Mouse (Mus musculus): ENCODE data around the gene Gm17660.
"Not testable (repeated sequence)": the region's sequence is repeated elsewhere in the genome, so short reads cannot be mapped to it uniquely, and the experiment has no call there.

The Gm17660 gene

DNA sequence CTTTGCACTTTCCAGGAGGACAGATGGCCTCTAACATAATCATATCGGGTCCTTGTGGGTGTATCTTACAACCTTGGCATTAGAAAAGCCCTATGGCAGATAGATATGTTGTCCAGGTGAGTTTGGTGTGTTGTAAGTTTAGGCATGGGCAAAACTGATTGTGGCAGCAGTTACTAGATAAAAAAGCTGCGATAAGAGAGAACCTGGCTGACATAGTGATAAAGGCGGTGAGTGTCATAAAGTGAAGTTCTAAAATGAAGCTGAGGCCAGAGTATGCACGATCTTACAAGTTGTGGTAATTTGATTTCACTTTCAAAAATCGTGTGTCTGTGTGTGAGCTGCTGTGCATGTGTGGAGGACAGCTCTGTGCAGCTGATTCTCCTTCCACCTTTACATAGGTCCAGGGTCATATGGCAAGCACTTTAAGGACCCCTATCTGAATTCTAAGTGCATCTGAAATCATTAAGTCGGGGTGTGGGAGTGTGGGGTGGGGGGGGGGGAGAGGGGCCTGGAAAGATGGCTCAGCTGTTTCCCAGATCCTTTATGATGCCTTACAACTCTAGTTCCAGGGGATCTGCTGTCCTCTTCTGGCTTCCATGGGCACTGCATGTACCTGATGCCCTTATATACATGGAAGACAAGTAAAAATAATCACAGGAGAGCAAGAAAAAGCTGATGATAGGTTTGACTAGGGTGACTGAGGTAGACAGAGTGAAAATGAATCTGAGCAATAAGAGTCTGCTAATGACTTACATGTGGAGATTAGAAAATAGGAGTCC lies 38.1 kb downstream of the Gm17660 start:
- no peak for DNase-seq (ENCODE audit: low spot score)

DNA sequence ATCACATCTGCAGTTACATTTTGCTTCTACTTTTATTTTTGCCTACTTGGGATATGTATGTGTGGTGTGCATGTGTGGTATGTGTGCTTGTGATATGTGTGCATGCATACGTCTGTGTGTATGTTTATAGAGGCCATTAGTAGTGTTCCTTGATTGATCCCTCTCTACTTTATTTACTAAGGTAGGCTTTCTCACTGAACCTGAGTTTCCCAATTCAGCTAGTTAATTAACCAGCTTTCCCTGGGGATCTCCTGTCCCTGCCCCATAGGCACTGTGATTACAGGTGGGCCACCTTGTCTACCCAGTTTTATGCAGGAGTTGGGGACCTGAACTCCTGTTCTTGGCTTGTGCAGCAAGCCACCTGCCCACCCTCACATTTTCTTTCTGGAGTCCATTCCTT lies 40.7 kb downstream of the Gm17660 start:
- DNase-seq (ENCODE audit: low spot score): no peak

DNA sequence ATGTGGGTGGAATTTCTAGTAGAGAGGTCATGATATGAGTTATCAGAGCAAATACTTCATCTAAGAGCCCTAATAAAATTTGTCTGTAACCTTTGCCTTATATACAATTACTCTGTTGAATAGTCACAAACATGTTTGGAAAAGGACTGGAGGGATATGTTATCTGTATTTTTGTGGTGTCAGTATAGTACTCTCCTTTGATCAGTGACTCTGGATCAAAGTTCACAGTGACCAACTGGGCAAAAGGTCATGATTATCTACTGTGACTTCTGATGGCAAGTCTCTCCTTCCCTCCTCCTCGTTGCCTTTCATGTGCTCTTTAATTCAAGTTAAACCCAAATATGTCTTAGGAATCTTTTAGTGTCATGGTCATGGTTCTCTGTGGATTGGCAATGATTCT lies 41.6 kb downstream of the Gm17660 start:
- DNase-seq (ENCODE audit: low spot score): no peak

DNA sequence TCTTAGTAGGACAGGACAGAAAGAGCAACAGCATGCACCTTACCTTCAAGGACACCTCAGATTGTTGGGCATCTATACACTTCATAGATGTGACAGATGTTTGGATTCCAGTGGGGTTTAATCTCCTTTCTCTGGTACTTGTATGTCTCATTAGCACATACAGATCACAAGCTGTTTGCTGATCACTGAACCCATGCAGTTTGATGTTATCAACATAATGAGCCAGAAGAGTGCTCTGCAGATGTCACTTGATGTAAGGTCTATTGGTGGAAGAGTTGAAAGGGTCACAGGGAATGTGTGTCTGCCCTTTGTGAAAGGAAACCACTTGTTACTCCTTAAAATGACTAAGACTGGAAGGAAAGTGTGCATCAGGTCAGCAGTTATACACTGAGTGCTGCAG lies 42.3 kb downstream of the Gm17660 start:
- DNase-seq (ENCODE audit: low spot score): no peak

- DNase-seq (ENCODE audit: low spot score): no peak
Measured at GRCm38 (mm10) chr5:104032434-104033097, 44.8 kb downstream of the Gm17660 start.

GRCm38 (mm10) chr5:104025245-104025854 lies 52.1 kb downstream of the Gm17660 start:
- DNase-seq (ENCODE audit: low spot score): no peak

DNA sequence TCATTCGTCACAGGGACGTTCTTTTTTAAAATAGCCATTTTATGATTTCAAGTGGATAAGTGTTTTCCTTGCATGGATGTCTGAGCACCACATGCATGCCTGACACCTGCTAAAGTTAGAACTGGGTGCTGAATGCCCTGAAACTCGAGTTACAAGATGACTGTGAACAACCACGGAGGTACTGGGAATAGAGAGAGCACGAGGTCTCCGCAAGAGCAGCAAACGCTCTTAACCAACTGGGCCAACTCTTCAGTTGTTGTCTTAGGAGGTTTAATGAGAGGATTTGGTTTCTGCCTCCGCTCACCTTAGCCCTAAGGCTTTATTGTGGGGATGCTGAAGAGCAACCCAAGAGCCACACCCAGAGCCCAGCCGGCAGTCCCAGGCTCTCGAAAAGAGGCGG lies 52.6 kb downstream of the Gm17660 start:
- DNase-seq (ENCODE audit: low spot score): no peak

- not testable (repeated sequence) for DNase-seq (ENCODE audit: low spot score)
Measured at GRCm38 (mm10) chr5:104024193-104024592, 53.2 kb downstream of the Gm17660 start.

GRCm38 (mm10) chr5:104023289-104024020 lies 54.0 kb downstream of the Gm17660 start:
- no peak for DNase-seq (ENCODE audit: low spot score)

DNA sequence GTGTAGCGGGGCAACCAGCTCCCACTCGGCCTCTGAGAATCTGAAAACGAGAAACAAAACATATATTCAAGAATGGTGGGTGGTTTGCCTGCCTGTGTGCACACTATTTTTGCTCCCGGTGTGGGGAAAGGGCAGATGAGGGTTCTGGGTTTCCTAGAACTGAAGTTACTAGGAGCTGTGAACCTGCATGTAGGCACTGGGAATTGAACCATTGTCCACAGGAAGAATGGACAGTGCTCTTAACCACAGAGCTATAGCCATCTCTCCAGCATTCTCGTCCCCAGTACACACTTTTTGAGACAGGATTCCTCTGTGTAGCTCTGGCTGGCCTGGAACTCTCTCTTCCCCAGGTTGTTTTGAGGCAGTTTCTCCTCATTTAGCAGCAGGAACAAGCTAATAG lies 54.9 kb downstream of the Gm17660 start:
- DNase-seq (ENCODE audit: low spot score): no peak

GRCm38 (mm10) chr5:104021597-104022378 lies 55.6 kb downstream of the Gm17660 start, which contains the start of gene Hsd17b11:
Hsd17b11 (minus strand) TSS chr5:104021919.
- DNase-seq (ENCODE audit: low spot score): peak; percentile 39

Data from left cerebral cortex, adult 11 months (tissue).